Mouse (Mus musculus): ENCODE measurements around the gene Rps27.
A peak's percentile ranks its signal among the peaks of the same experiment; 100 is the strongest.

DNA sequence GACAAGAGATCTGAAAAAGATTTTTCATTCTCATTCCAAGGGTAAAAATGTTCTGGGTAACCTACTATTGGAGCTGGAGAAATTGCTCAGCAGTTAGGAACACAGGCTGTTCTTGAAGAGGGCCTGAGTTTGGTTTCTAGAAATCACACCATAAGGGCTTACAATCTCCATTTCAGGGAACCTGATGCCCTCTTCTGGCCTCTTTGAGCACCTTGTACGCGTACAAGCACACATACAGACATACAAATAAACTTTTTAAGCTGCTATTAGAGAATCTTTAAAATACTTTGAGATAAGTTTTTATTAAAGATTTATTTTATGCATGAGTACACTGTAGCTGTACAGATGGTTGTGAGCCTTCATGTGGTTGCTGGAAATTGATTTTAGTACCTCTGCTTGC is 8.9 kb downstream of the Rps27 start:
- TF ChIP-seq ETS1 (conservative IDR thresholded peaks at IDR 0.05; ENCODE audit: low read depth, low read length) = no peak
- TF ChIP-seq POLR2A (IDR thresholded peaks at IDR 0.05; ENCODE audit: low read depth, low read length) = no peak
- no peak for TF ChIP-seq ZNF384 (IDR thresholded peaks at IDR 0.05; ENCODE audit: low read depth, low read length)
- no peak for TF ChIP-seq NELFE (IDR thresholded peaks at IDR 0.05; ENCODE audit: low read depth, low read length)
- no peak for TF ChIP-seq MAFK (IDR thresholded peaks at IDR 0.05; ENCODE audit: insufficient replicate concordance, low read length)
- peak in 1 of 2 experiments; percentile 56; a peak in 2 of 4 replicates for TF ChIP-seq CTCF (conservative IDR thresholded peaks at IDR 0.05 in 1 of 2, IDR thresholded peaks at IDR 0.05 in 1 of 2; ENCODE audit: low read depth in 2 of 2, low read length in 2 of 2)
- no peak for TF ChIP-seq USF1 (IDR thresholded peaks at IDR 0.05; ENCODE audit: low read depth, low read length)
- TF ChIP-seq MAZ (IDR thresholded peaks at IDR 0.05; ENCODE audit: low read depth, low read length) = no peak
- no peak for TF ChIP-seq ZC3H11A (IDR thresholded peaks at IDR 0.05; ENCODE audit: low read depth, low read length)
- no peak for TF ChIP-seq ZMIZ1 (IDR thresholded peaks at IDR 0.05; ENCODE audit: low read depth, low read length)
